Mouse (Mus musculus) liver, embryonic 16.5 days (tissue): Measurements from ENCODE around the gene Cdh13. TPM values are rescaled to one million over a fixed set of nuclear protein-coding genes. Genes with fewer than 3 reads are reported as not detected.

Experiments used
- ATAC-seq: fragments of 200-750 bp; cut with Nextera tagmentation; 2 replicates; pipeline ENCODE4 v1.8.0; 2017; ENCODE audit warnings: low read depth, mild to moderate bottlenecking, moderate number of reproducible peaks, moderate library complexity
- H3K27ac ChIP-seq: fragments of 300-500 bp; sonication (generic); 2 replicates; pipeline ENCODE4 v1.5.1; 2014; ENCODE audit warnings: mild to moderate bottlenecking, low read length
- H3K27me3 ChIP-seq: fragments of 300-500 bp; sonication (generic); 2 replicates; pipeline ENCODE4 v1.6.1; 2014; ENCODE audit warnings: low read depth, low read length, mixed read lengths; ENCODE audit not compliant: control insufficient read depth, insufficient read depth
- H3K36me3 ChIP-seq: fragments of 300-500 bp; sonication (generic); 2 replicates; pipeline ENCODE4 v1.6.1; 2014; ENCODE audit warnings: mild to moderate bottlenecking; ENCODE audit not compliant: control insufficient read depth, insufficient read depth
- H3K4me1 ChIP-seq: fragments of 300-500 bp; sonication (generic); 2 replicates; pipeline ENCODE4 v1.6.1; 2014; ENCODE audit warnings: low read depth, low read length, mixed read lengths; ENCODE audit not compliant: control insufficient read depth
- H3K4me2 ChIP-seq: fragments of 300-500 bp; sonication (generic); 2 replicates; pipeline ENCODE4 v1.6.1; 2014; ENCODE audit warnings: low read depth, low read length, mixed read lengths
- H3K4me3 ChIP-seq: fragments of 300-500 bp; sonication (generic); 2 replicates; pipeline ENCODE4 v1.5.1; 2014; ENCODE audit warnings: low read depth, mild to moderate bottlenecking, low read length
- H3K9ac ChIP-seq: fragments of 300-500 bp; sonication (generic); 2 replicates; pipeline ENCODE4 v1.6.1; 2014; ENCODE audit warnings: low read depth, low read length
- H3K9me3 ChIP-seq: fragments of 300-500 bp; sonication (generic); replicated peaks from 2 replicates; pipeline ENCODE4 v1.6.1; 2016; ENCODE audit warnings: low read length; ENCODE audit not compliant: control insufficient read depth
- WGBS: fragments of 180-500 bp; shearing (Covaris S2); extraction: QIAGEN DNeasy Blood & Tissue Kit; methylation state at CpG from one replicate; pipeline ENCODE4 v1.1.7; 2014; ENCODE audit not compliant: insufficient replicate concordance; 5-methylcytosine and 5-hydroxymethylcytosine counted together
- polyA plus RNA-seq: library from polyadenylated mRNA; unstranded; fragments of >200 nt; fragmentation: Nextera tagmentation; extraction: Ambion mirVana; gene quantifications from 2 replicates; pipeline ENCODE4 v1.2.1, GENCODE M21; 2015

Cdh13 gene
- polyA plus RNA-seq, 1 experiment from 2014 or later, result 1.0 TPM

DNA sequence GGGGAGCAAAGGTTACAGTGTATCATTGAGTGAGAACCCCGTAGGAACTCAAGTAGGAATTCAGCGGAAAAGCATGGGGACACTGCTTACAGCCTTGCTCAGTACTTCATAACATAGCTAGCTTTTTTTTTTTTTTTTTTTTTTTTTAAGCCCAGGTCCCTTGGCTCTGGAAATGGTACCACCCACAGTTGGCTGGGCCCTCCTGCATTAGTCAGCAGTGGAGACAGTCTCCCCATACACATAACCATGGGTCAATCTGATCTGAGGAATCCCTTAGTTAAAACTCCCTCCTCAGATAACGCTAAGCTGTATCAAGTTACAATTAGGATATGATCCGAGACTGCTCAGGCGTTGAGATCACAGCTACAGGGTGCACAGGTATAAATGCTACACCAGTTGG lies 344.2 kb downstream of the Cdh13 start:
- WGBS, result 62% methylated on average over 5 of the region's 5 CpGs
- Histone ChIP-seq H3K27ac (no peak overlapping the region), H3K4me2 (no peak overlapping the region), H3K27me3 (no peaks in the 10 kb centered on the region), H3K36me3 (no peaks in the 10 kb centered on the region), H3K9me3 (peaks cover 2% of the 10 kb centered on the region; the same call in 1 of the 2 replicates), H3K9ac (no peak overlapping the region), H3K4me3 (no peak overlapping the region), H3K4me1 (no peaks in the 10 kb centered on the region)
- no peak for ATAC-seq

DNA sequence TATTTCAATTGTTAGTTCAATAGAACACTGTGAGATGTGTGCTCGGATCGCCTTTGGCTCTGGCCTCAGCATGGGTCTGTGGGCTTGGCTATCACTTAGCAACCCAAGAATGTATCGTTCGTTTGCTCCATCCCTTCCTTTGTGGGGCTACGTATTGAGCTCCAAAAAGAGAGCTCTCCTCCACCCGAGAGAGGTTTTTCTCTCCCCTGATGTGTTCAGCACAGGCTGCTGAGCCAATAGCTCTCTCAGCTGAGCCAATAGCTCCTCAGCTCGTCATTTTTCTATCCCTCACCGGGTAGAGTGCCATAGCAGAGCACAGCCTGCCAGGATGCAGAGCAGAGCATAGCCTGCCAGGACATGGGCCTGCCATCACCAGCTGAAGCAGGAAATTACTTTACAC lies 345.2 kb downstream of the Cdh13 start:
- WGBS, result 60% methylated on average over 8 of the region's 8 CpGs
- no peak overlapping the region for H3K9ac ChIP-seq
- H3K27ac ChIP-seq, result no peak overlapping the region
- H3K27me3 ChIP-seq, result no peaks in the 10 kb centered on the region
- H3K4me2 ChIP-seq, result no peak overlapping the region
- H3K9me3 ChIP-seq, result peaks cover 2% of the 10 kb centered on the region; the same call in 1 of the 2 replicates
- ATAC-seq, result no peak
- no peaks in the 10 kb centered on the region for H3K36me3 ChIP-seq
- H3K4me3 ChIP-seq, result no peak overlapping the region
- no peaks in the 10 kb centered on the region for H3K4me1 ChIP-seq

GRCm38 (mm10) chr8:118635296-118636060 lies 351.9 kb downstream of the Cdh13 start:
- 63% methylated on average over 22 of the region's 22 CpGs for WGBS
- ATAC-seq, result no peak
- H3K9me3 ChIP-seq, result no peaks in the 10 kb centered on the region

GRCm38 (mm10) chr8:118639606-118640005 lies 356.1 kb downstream of the Cdh13 start:
- 68% methylated on average over 8 of the region's 8 CpGs for WGBS
- no peaks in the 10 kb centered on the region for H3K4me1 ChIP-seq
- H3K36me3 ChIP-seq, result no peaks in the 10 kb centered on the region
- H3K9ac ChIP-seq, result no peak overlapping the region
- no peaks in the 10 kb centered on the region for H3K27me3 ChIP-seq
- H3K9me3 ChIP-seq, result no peaks in the 10 kb centered on the region; the same call in 1 of the 2 replicates
- H3K27ac ChIP-seq, result no peak overlapping the region
- no peak for ATAC-seq
- H3K4me2 ChIP-seq, result no peak overlapping the region
- no peak overlapping the region for H3K4me3 ChIP-seq

More at GRCm38 (mm10) chr8:118635296-118636060, 351.9 kb downstream of the Cdh13 start:
- H3K4me3 ChIP-seq, result no peak overlapping the region
- no peaks in the 10 kb centered on the region for H3K36me3 ChIP-seq
- no peaks in the 10 kb centered on the region for H3K27me3 ChIP-seq
- H3K4me2 ChIP-seq, result no peak overlapping the region
- H3K9ac ChIP-seq, result no peak overlapping the region
- H3K4me1 ChIP-seq, result no peaks in the 10 kb centered on the region
- H3K27ac ChIP-seq, result no peak overlapping the region

- H3K9me3 ChIP-seq, result no peaks in the 10 kb centered on the region; the same call in 1 of the 2 replicates
- no peaks in the 10 kb centered on the region for H3K4me1 ChIP-seq
- H3K4me3 ChIP-seq, result no peak overlapping the region
- no peak overlapping the region for H3K27ac ChIP-seq
- no peak overlapping the region for H3K9ac ChIP-seq
- H3K4me2 ChIP-seq, result no peak overlapping the region
- no peaks in the 10 kb centered on the region for H3K27me3 ChIP-seq
- ATAC-seq, result no peak
- WGBS, result 56% methylated on average over 4 of the region's 4 CpGs
- H3K36me3 ChIP-seq, result no peaks in the 10 kb centered on the region
Observed at GRCm38 (mm10) chr8:118641799-118642198, 358.3 kb downstream of the Cdh13 start.

DNA sequence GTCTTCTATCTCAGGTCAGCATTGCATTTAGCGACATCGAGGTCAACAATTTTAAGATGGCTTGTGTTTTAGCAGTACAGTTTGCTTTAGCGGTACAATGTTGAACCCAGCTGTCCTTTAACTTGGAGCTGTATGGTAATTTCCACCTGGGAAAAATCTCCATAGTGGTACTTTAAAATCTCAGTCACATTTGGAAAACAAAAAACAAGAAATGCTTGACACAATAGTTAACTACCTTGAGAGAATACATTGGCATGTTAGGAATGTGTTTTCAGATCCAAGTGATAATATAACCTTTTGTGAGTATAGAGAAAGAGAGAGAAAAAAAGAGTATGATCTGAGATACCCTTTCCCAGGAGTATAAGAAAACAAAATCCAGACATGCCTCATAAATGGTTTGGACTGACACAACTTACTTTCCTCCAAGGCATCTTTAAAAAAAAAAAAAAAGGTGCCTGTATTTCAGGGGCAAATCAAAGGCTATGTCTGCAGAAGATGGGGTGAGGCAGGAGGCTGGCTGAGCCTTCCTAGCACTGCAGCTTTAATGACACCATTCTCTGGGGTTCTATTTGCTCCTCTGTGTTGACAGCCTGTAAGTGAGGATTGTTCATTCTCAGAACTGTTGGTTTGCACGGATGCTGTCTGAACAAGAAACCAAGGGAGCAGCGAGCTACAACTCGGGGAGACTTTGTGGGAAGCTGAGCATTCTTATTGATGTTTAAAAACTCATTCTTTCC lies 365.4 kb downstream of the Cdh13 start:
- Histone ChIP-seq H3K4me3 (no peak overlapping the region), H3K9me3 (no peaks in the 10 kb centered on the region), H3K9ac (no peak overlapping the region), H3K36me3 (no peaks in the 10 kb centered on the region), H3K27me3 (no peaks in the 10 kb centered on the region), H3K4me2 (no peak overlapping the region), H3K4me1 (no peaks in the 10 kb centered on the region), H3K27ac (no peak overlapping the region)
- 56% methylated on average over 6 of the region's 6 CpGs for WGBS
- no peak for ATAC-seq

GRCm38 (mm10) chr8:118649981-118650380 lies 366.4 kb downstream of the Cdh13 start:
- no peaks in the 10 kb centered on the region for H3K4me1 ChIP-seq
- WGBS, result 64% methylated on average over 4 of the region's 4 CpGs
- no peaks in the 10 kb centered on the region for H3K27me3 ChIP-seq
- H3K36me3 ChIP-seq, result no peaks in the 10 kb centered on the region
- ATAC-seq, result no peak
- H3K4me3 ChIP-seq, result no peak overlapping the region
- no peak overlapping the region for H3K9ac ChIP-seq
- no peak overlapping the region for H3K27ac ChIP-seq
- H3K4me2 ChIP-seq, result no peak overlapping the region
- H3K9me3 ChIP-seq, result no peaks in the 10 kb centered on the region

DNA sequence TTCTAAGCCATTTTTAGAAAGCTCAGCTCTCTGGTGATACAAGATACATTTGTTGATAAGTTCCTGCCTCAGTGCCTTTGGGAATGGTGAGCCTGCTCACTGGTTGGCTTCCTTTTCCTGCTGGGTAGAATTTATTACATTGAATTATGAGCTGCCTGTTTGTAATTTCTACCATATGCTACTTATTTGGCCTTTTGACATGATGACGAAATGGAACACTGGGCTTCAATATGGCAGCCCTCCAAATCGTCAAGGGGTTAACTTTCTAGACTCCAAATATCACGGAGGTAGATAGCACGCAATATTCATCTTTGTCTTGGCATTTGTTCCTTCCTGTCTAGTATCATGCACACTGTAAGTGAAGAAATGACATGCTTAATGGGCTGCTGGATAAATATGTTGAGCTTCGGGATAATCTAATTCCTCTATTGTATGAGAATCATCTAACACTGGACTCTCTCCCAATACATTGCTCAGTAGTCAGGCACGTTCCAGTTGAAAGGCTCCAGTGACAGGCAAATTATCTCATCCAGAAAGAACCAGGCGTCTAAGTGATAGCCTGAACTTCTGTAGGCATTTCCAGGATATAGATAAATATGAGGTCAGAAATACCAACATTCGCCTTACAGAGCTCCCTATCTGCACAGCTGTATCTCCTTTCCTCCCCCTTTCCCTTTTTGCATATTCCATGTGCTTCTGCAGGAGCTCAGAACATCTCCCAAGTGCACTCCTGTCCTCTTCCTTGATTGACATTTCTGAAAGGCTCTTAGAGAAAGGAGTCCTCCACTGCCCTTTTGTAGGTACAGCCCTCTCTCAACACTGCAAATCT lies 378.7 kb downstream of the Cdh13 start:
- no peaks in the 10 kb centered on the region; the same call in 1 of the 2 replicates for H3K9me3 ChIP-seq
- H3K4me2 ChIP-seq, result no peak overlapping the region
- no peak overlapping the region for H3K27ac ChIP-seq
- no peak overlapping the region for H3K4me3 ChIP-seq
- no peaks in the 10 kb centered on the region for H3K36me3 ChIP-seq
- no peaks in the 10 kb centered on the region for H3K4me1 ChIP-seq
- no peak overlapping the region for H3K9ac ChIP-seq
- 58% methylated on average over 8 of the region's 8 CpGs for WGBS
- no peak for ATAC-seq
- H3K27me3 ChIP-seq, result no peaks in the 10 kb centered on the region
